Mouse (Mus musculus) urinary bladder, postnatal 4 days (tissue): ENCODE measurements around the gene Ankfy1.

Experiments used
- DNase-seq, 2 experiments: peaks; one replicate each; pipeline ENCODE4 v3.0.0; 2021 to 2022; ENCODE audit warnings: low spot score in 2 of 2

Ankfy1 gene

GRCm38 (mm10) chr11:72795455-72796295 is 105.9 kb downstream of the Ankfy1 start, which contains the start of the genes Cyb5d2 and Zzef1:
Cyb5d2 (minus strand) TSS chr11:72796142.
Zzef1 (plus strand) TSS chr11:72796226.
- DNase-seq: peak; percentile 88 to 93

DNA sequence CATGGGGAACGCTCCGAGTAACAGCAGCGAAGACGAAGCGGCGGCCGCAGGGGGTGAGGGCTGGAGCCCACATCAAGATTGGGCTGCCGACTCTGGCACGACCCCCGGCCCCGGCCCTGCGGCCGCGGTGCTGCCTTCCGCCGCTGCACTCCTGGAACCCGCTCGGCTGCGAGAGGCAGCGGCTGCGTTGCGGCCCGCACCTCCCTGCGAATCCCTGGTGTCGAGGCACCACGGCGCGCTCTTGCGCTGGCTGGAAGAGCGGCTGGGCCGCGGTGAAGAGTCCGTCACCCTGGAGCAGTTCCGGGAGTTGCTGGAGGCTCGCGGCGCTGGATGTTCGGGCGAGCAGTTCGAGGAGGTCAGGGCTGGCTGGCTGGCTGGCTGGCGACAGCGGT is 106.5 kb downstream of the Ankfy1 start:
- DNase-seq: no peak

- DNase-seq: no peak
Measured at GRCm38 (mm10) chr11:72796773-72797338, 107.0 kb downstream of the Ankfy1 start.

- no peak for DNase-seq
Measured at GRCm38 (mm10) chr11:72798112-72798511, 108.3 kb downstream of the Ankfy1 start.

DNA sequence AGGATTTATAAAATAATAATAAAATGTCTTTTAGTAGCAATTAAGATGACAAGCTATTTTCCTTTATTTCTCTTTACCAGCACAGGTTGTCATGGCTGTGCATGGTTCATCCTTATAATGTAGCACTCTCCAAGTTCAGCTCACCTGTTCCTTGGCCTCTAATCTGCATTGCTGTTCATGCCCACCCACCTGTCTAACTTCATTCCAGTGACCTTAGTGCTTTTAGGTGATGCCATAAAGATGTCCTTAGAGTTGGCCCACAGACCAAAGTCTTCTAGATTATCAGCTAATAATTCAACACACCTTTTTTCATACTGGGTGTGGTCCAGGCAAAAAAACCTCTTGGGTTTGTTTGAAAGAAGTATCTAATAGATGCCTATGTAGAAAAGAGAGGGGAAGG is 111.4 kb downstream of the Ankfy1 start:
- no peak for DNase-seq

GRCm38 (mm10) chr11:72803038-72803437 is 113.2 kb downstream of the Ankfy1 start:
- no peak for DNase-seq

GRCm38 (mm10) chr11:72804586-72804985 is 114.8 kb downstream of the Ankfy1 start:
- no peak for DNase-seq

DNA sequence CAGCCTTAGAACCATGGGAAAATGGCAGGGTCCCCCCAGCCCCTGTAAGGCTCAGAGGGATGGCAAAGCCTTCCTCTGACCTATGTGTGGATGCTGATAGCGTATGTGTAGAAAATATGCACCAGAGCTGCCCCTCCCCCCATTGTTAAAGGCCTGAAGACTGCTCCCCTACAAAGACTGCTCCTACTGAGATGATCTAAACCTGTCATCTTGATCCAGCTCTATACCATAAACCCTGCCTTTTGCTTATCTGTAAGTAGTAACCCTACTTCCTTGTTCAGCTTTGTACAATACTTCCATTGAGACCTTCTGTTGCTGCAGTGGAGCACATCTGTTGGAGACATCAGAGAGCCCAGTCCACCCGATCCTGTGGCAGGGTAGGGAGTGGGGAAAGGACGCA is 115.4 kb downstream of the Ankfy1 start:
- no peak for DNase-seq

DNA sequence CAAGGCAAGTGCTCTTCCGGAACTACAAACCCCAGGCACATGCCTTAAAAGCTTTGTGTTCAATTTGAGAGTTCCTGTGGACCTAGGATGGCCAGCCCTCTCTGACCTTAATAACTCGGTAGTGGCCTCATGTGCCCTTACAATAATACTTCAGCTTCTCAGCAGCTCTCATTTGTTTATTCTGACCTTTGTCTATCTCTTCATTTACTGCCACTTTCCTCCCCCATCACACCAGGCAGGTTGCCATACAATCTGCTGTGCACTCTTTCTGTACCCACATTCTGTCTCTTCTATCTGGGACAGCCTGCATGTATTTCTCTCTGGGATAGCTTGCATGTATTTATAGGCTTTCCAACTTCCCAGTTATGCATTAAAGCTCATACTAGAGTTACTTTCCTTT is 116.8 kb downstream of the Ankfy1 start:
- DNase-seq: no peak

- no peak for DNase-seq
Measured at GRCm38 (mm10) chr11:72807992-72808391, 118.2 kb downstream of the Ankfy1 start.

DNA sequence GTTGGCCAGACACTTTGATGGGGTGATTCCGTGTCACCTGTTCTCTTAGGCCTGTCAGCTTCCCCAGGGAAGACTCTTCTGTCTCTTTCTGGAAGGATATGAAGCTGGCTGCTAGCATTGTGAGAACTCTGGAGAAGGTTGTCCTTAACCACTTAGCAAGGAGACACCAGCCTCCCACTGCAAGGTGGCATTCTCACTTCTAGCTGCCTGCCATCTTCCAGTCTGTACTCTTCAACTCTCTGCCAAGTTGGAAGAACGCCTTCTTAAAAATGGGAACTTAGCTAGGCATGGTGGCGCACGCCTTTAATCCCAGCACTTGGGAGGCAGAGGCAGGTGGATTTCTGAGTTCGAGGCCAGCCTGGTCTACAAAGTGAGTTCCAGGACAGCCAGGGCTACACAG is 123.9 kb downstream of the Ankfy1 start:
- no peak for DNase-seq

DNA sequence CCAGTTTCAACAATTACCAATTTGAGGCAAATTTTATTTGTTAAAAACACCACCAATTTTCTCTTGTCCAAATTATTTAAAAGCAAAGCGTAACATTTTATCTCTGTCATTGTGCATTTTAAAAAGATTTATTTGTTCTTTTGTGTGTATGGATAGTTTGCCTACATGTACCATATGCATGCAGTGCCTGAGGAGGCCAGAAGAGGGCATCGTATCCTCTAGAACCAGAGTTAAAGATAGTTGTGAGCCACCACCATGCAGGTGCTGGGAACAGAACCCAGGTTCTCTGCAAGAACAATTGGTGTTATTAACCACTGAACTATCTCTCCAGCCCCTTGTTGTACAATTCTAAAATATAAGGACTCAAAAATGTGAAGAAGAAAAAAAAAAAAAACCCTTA is 124.4 kb downstream of the Ankfy1 start:
- DNase-seq: no peak

- DNase-seq: no peak
Measured at GRCm38 (mm10) chr11:72816859-72817258, 127.1 kb downstream of the Ankfy1 start.

DNA sequence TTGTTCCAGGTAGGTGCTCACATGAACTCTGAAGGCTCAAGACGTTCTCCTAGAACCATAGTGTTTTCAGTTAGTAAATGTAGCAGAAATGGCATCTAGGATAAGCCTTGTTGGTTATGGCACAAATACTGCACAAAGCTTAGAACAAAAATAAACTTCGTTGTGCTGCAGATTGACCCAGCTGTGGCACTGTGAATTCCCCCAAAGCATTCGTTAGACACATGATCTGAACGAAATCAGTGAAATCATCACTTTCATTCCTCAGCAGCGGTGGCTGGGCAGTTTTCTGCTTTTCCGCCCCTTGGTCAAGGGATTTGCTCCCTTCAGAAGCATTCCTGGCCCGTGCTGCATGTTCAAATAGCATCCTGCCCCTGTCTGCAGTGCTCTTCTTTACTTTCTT is 128.3 kb downstream of the Ankfy1 start:
- no peak for DNase-seq

DNA sequence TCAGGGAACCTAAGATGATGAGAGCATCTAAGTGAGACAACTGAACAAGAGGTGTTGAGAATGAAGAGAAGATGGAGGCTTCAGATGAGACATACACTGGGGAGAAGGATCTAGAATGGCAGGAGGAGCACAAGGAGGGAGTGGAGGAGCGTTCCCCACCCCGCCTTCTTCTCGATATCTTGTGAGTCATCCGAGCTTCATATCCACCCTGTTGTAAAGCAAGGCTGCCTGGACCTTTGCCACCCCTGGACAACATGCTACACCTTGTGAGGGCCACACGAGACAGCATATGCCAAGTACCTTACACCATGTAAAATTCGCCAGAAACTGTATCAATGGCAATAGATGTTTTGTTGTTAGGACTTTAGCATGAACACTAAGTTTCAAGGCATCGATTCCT is 131.2 kb downstream of the Ankfy1 start:
- DNase-seq: no peak
